Mouse (Mus musculus) 416B (cell line): ENCODE measurements at regions not wholly inside any gene's neighbourhood (a gene's known extent, or its start where the extent isn't known, plus 50 kb on each side); places are given as distances from the start of the nearest gene placed in this dataset.

Experiments used
- DNase-seq: peaks from one replicate; pipeline ENCODE4 v3.0.0; 2011; ENCODE audit warnings: low read depth

GRCm38 (mm10) chr12:60652236-60652635 is 870.7 kb upstream of the Lrfn5 start:
- no peak for DNase-seq

DNA sequence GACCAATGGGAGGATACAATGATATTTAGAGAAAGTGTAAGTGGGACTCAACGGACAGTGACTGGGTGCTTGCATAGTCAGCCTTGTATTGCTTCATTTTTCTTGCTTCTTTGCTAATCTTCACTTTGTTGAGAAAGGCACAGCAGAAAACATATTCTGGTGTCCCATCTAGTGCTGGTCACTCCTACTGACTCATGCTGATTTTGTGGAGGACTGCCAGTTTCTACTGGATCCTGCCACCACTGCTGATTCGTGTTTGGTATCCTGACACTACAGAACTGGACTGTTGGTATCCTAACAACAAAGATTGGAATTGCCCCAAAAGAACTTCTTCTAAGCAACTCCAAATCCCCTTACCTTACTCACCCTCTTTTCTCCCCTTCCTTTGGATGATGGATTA is 847.2 kb upstream of the Lrfn5 start:
- peak; percentile 1 for DNase-seq

- peak; percentile 40 for DNase-seq
These were observed 838.9 kb upstream of the Lrfn5 start for GRCm38 (mm10) chr12:60684036-60684435.

DNA sequence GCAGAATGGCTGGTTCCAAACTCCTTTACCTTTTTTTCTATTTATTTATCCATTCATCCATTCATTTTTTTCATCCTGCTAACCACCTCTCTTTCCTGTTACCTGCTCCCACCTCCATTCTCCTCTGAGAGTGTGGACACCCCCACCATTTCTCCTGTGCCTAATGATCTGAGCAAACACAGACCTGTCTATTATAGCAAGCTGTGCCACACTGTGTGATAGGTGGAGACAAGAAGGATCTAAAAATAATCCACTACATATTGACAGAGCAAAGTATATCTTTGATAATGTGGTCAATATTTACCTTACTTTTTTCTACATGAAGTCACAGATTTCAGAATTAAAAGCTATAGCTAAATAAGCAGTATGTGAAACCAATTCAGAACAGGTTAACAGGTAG is 805.6 kb upstream of the Lrfn5 start:
- no peak for DNase-seq
